Mouse (Mus musculus): ENCODE measurements around the gene Meaf6.

- no peak for TF ChIP-seq CTCF (IDR thresholded peaks at IDR 0.05; ENCODE audit: extremely low read depth, insufficient read depth, insufficient read length, insufficient replicate concordance)
- TF ChIP-seq POLR2A (IDR thresholded peaks at IDR 0.05; ENCODE audit: low read depth, low read length) = no peak
These were observed 68.8 kb downstream of the Meaf6 start for GRCm38 (mm10) chr4:125153659-125154241.

All from spleen, adult 2 months (tissue).